Mouse (Mus musculus): Measurements from ENCODE around the gene Plxna4. TPM values are rescaled to one million over a fixed set of nuclear protein-coding genes. Genes with fewer than 3 reads are reported as not detected.

Plxna4 gene
- total and polyA plus RNA-seq, 3 experiments = not detected

- H3K4me1 ChIP-seq (ENCODE audit: control insufficient read depth in 1 of 2, insufficient read depth in 2 of 2) = no peaks in the 10 kb centered on the region
- H3K9me3 ChIP-seq (replicated peaks; ENCODE audit: low read length) = no peaks in the 10 kb centered on the region
- no peak for DNase-seq (ENCODE audit: extremely low read depth)
- in situ Hi-C loops (cut with MboI; ENCODE audit: low pct_ligation_motif_present, low pct_unique_long_range_greater_than_20kb, low sequenced_read_pairs) (loop anchor here (25.0 kb wide), 3 partner anchors 384 to 841 kb away; no protein-coding TSS in a partner anchor), dilution Hi-C loops (cut with MboI; ENCODE audit: extremely low pct_ligation_motif_present, extremely low pct_unique_long_range_greater_than_20kb, low sequenced_read_pairs) (no loop called here)
- no peak overlapping the region for H3K4me2 ChIP-seq (ENCODE audit: insufficient read depth, low read depth, poor library complexity, severe bottlenecking)
- H3K4me3 ChIP-seq (replicated peaks in 1 of 3; ENCODE audit: low read depth in 2 of 3, low read length in 2 of 3, poor library complexity in 1 of 3) = no peak overlapping the region
- H3K27me3 ChIP-seq (replicated peaks) = peaks cover 77% of the 10 kb centered on the region
- H3K27ac ChIP-seq (ENCODE audit: insufficient read depth, low read depth) = no peak overlapping the region
- H3K79me2 ChIP-seq (replicated peaks; ENCODE audit: control insufficient read depth, extremely low read depth, insufficient read depth, poor library complexity, severe bottlenecking) = no peaks in the 10 kb centered on the region
- H3K9ac ChIP-seq (ENCODE audit: insufficient read depth, low read depth) = no peak overlapping the region
- no peaks in the 10 kb centered on the region for H3K36me3 ChIP-seq (replicated peaks in 1 of 2; ENCODE audit: control insufficient read depth in 1 of 2, insufficient read depth in 1 of 2, low read length in 1 of 2)
- no peak for TF ChIP-seq IRF4 (IDR thresholded peaks at IDR 0.05; ENCODE audit: low read depth, low read length)
- no peak for TF ChIP-seq MAZ (IDR thresholded peaks at IDR 0.05; ENCODE audit: low read depth, low read length)
- TF ChIP-seq KAT2A (IDR thresholded peaks at IDR 0.05; ENCODE audit: insufficient replicate concordance, low read length) = no peak
- TF ChIP-seq BHLHE40 (IDR thresholded peaks at IDR 0.05; ENCODE audit: low read depth, low read length) = no peak
- TF ChIP-seq ETS1 (conservative IDR thresholded peaks at IDR 0.05; ENCODE audit: low read depth, low read length) = no peak
- TF ChIP-seq ZC3H11A (IDR thresholded peaks at IDR 0.05; ENCODE audit: low read depth, low read length) = no peak
- no peak for TF ChIP-seq MXI1 (IDR thresholded peaks at IDR 0.05; ENCODE audit: low read depth, low read length)
Measured at GRCm38 (mm10) chr6:32321187-32321586, 266.8 kb downstream of the Plxna4 start.

GRCm38 (mm10) chr6:32320254-32320653, 267.7 kb downstream of the Plxna4 start:
- H3K4me2 ChIP-seq (ENCODE audit: insufficient read depth, low read depth, poor library complexity, severe bottlenecking) = no peak overlapping the region
- in situ Hi-C loops (cut with MboI; ENCODE audit: low pct_ligation_motif_present, low pct_unique_long_range_greater_than_20kb, low sequenced_read_pairs) = loop anchor here (25.0 kb wide), 3 partner anchors 383 to 842 kb away; no protein-coding TSS in a partner anchor
- TF ChIP-seq TCF12 (IDR thresholded peaks at IDR 0.05; ENCODE audit: low read depth, low read length) (no peak), ELF1 (IDR thresholded peaks at IDR 0.05; ENCODE audit: low read depth, low read length) (no peak), NELFE (IDR thresholded peaks at IDR 0.05; ENCODE audit: low read depth, low read length) (no peak), MYC (IDR thresholded peaks at IDR 0.05; ENCODE audit: low read depth, low read length) (no peak), CTCF (conservative IDR thresholded peaks at IDR 0.05 in 1 of 2, IDR thresholded peaks at IDR 0.05 in 1 of 2; ENCODE audit: low read depth in 2 of 2, low read length in 2 of 2) (peak in 1 of 2 experiments; percentile 68; a peak in 2 of 4 replicates), ZKSCAN1 (IDR thresholded peaks at IDR 0.05; ENCODE audit: borderline replicate concordance, low read depth, low read length) (no peak), GABPA (IDR thresholded peaks at IDR 0.05; ENCODE audit: insufficient replicate concordance, low read depth, low read length) (no peak), RAD21 (IDR thresholded peaks at IDR 0.05; ENCODE audit: low read depth, low read length) (peak; percentile 39), E2F4 (IDR thresholded peaks at IDR 0.05; ENCODE audit: insufficient replicate concordance, low read depth, low read length) (no peak), ZMIZ1 (IDR thresholded peaks at IDR 0.05; ENCODE audit: low read depth, low read length) (no peak), SMC3 (IDR thresholded peaks at IDR 0.05; ENCODE audit: low read depth, low read length) (peak; percentile 73), MEF2A (IDR thresholded peaks at IDR 0.05; ENCODE audit: borderline replicate concordance, low read depth, low read length) (no peak), PAX5 (IDR thresholded peaks at IDR 0.05; ENCODE audit: low read length) (no peak), MAZ (IDR thresholded peaks at IDR 0.05; ENCODE audit: low read depth, low read length) (no peak), MAX (IDR thresholded peaks at IDR 0.05; ENCODE audit: low read length) (peak; percentile 50; the same call in 1 of the 2 replicates), POLR2A (IDR thresholded peaks at IDR 0.05; ENCODE audit: low read depth, low read length) (no peak), JUN (IDR thresholded peaks at IDR 0.05; ENCODE audit: insufficient read depth, low read depth, low read length) (no peak), CHD2 (IDR thresholded peaks at IDR 0.05; ENCODE audit: low read length) (no peak), HCFC1 (IDR thresholded peaks at IDR 0.05; ENCODE audit: low read depth, low read length) (no peak)
- H3K27ac ChIP-seq (ENCODE audit: insufficient read depth, low read depth) = no peak overlapping the region
- no peaks in the 10 kb centered on the region for H3K9me3 ChIP-seq (replicated peaks; ENCODE audit: low read length)
- peaks cover 77% of the 10 kb centered on the region for H3K27me3 ChIP-seq (replicated peaks)
- H3K4me1 ChIP-seq (ENCODE audit: control insufficient read depth in 1 of 2, insufficient read depth in 2 of 2) = no peaks in the 10 kb centered on the region
- no peak overlapping the region for H3K4me3 ChIP-seq (replicated peaks in 1 of 3; ENCODE audit: low read depth in 2 of 3, low read length in 2 of 3, poor library complexity in 1 of 3)
- H3K79me2 ChIP-seq (replicated peaks; ENCODE audit: control insufficient read depth, extremely low read depth, insufficient read depth, poor library complexity, severe bottlenecking) = no peaks in the 10 kb centered on the region
- dilution Hi-C loops (cut with MboI; ENCODE audit: extremely low pct_ligation_motif_present, extremely low pct_unique_long_range_greater_than_20kb, low sequenced_read_pairs) = no loop called here
- DNase-seq (ENCODE audit: extremely low read depth) = no peak
- H3K36me3 ChIP-seq (replicated peaks in 1 of 2; ENCODE audit: control insufficient read depth in 1 of 2, insufficient read depth in 1 of 2, low read length in 1 of 2) = no peaks in the 10 kb centered on the region
- H3K9ac ChIP-seq (ENCODE audit: insufficient read depth, low read depth) = no peak overlapping the region
